Comparison of ENCODE assay signal across 36 mouse cellular contexts in the genomic region with DNA sequence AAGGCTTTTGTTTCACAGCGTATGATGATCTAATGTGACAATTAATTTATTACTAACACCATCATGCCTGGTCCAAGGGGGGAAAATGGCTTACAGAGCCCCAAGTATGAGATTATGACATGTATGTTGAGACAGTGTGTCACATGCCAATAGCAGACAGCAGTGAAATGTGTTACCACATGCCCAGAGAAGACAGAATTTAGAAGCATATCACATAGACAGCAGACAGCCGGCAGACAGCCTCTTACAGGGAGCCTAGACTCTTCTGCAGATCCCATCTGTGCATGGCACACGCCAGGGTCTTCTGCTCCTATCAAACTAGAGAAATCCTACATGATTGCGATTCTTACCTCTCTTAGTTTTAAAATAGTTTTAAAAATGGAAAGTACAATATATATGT. TPM values are rescaled to one million over a fixed set of nuclear protein-coding genes. Genes with fewer than 3 reads are reported as not detected.
A peak's percentile ranks its signal among the peaks of the same experiment; 100 is the strongest.
DNase-seq lines count a peak whose midpoint lies in the region; ATAC-seq and TF ChIP-seq lines count a peak whose summit lies in the region.
"Had no signal": no experiment of that assay in that cellular context is flagged by ENCODE, and none has a peak within 500 bp of the region (broad histone marks: within the 10 kb centered on the region; RNA-seq: fewer than 3 reads in every experiment).

No protein-coding gene starts in this region.

- H3K27me3 ChIP-seq in forebrain, embryonic 14.5 days (replicated peaks; ENCODE audit: control insufficient read depth, insufficient read depth, low read length), result no peaks in the 10 kb centered on the region
- H3K27me3 ChIP-seq in forebrain, embryonic 10.5 days (ENCODE audit: poor library complexity, severe bottlenecking), result no peaks in the 10 kb centered on the region
- H3K27me3 ChIP-seq in forebrain, postnatal 0 days (ENCODE audit: insufficient read depth, low read length), result no peaks in the 10 kb centered on the region
- H3K27me3 ChIP-seq: CH12.LX; embryonic facial prominence, embryonic 13.5 days; hindbrain, embryonic 12.5 days; hindbrain, embryonic 15.5 days; intestine, embryonic 15.5 days; Patski had no signal

- no peak for TF ChIP-seq CTCF in forebrain, postnatal 0 days (IDR thresholded peaks at IDR 0.05; ENCODE audit: low read depth)

- DNase-seq in forebrain, embryonic 14.5 days (ENCODE audit: low spot score), result peak; percentile 44
- DNase-seq in forebrain, embryonic 10.5 days (ENCODE audit: extremely low spot score, low spot score), result no peak
- peak; percentile 8 for DNase-seq in right cerebral cortex, postnatal 4 days
- no peak for DNase-seq in right cerebral cortex, postnatal 25 days
- DNase-seq in forebrain, postnatal 0 days, result peak; percentile 75
- DNase-seq in urinary bladder, postnatal 14 days (ENCODE audit: low spot score), result no peak
- DNase-seq: adrenal gland, postnatal 10 days; adrenal gland, postnatal 36 days; B cell, adult 2 months; cerebellum, adult 11-12 months; cerebellum, adult 8-10 months; cerebellum, postnatal 10 days; cerebellum, postnatal 36 days; embryo, embryonic 11 days; gastrocnemius, adult 2 months; gastrocnemius, postnatal 14 days; heart, adult 11 months; kidney, adult 11 months; kidney, adult 8-10 months had no signal

- H3K4me1 ChIP-seq in forebrain, embryonic 14.5 days (ENCODE audit: control insufficient read depth, insufficient read depth, low read length), result no peaks in the 10 kb centered on the region
- H3K4me1 ChIP-seq in forebrain, embryonic 10.5 days, result no peaks in the 10 kb centered on the region
- no peaks in the 10 kb centered on the region for H3K4me1 ChIP-seq in forebrain, postnatal 0 days (ENCODE audit: insufficient read depth)
- H3K4me1 ChIP-seq: embryonic facial prominence, embryonic 10.5 days; embryonic facial prominence, embryonic 13.5 days; hindbrain, embryonic 12.5 days; hindbrain, embryonic 15.5 days; intestine, embryonic 15.5 days had no signal

- no peaks in the 10 kb centered on the region for H3K9me3 ChIP-seq in forebrain, embryonic 14.5 days (replicated peaks; ENCODE audit: control insufficient read depth, low read length)
- no peaks in the 10 kb centered on the region for H3K9me3 ChIP-seq in forebrain, embryonic 10.5 days
- H3K9me3 ChIP-seq in forebrain, postnatal 0 days (ENCODE audit: low read length), result no peaks in the 10 kb centered on the region
- H3K9me3 ChIP-seq: embryonic facial prominence, embryonic 10.5 days; embryonic facial prominence, embryonic 13.5 days; G1E; hindbrain, embryonic 15.5 days; intestine, embryonic 15.5 days had no signal

- H3K4me2 ChIP-seq in forebrain, embryonic 14.5 days (ENCODE audit: low read length), result no peak overlapping the region
- no peak overlapping the region for H3K4me2 ChIP-seq in forebrain, postnatal 0 days (ENCODE audit: low read depth)
- H3K4me2 ChIP-seq: embryonic facial prominence, embryonic 13.5 days; heart, embryonic 11.5 days; hindbrain, embryonic 12.5 days; hindbrain, embryonic 15.5 days; intestine, embryonic 15.5 days had no signal

- peak; percentile 78 for ATAC-seq in forebrain, embryonic 14.5 days
- peak; percentile 99 for ATAC-seq in forebrain, postnatal 0 days
- ATAC-seq: intestine, embryonic 15.5 days; Patski had no signal

- 87% methylated on average over 4 of the region's 4 CpGs for WGBS in forebrain, embryonic 14.5 days
- WGBS in forebrain, embryonic 10.5 days, result 92% methylated on average over 4 of the region's 4 CpGs
- WGBS in forebrain, postnatal 0 days, result 59% methylated on average over 4 of the region's 4 CpGs

- no peak overlapping the region for H3K27ac ChIP-seq in forebrain, embryonic 14.5 days (ENCODE audit: low read depth, low read length)
- no peak overlapping the region for H3K27ac ChIP-seq in forebrain, embryonic 10.5 days
- peak overlapping the region; percentile 54; the same call in 1 of the 2 replicates for H3K27ac ChIP-seq in forebrain, postnatal 0 days (ENCODE audit: low read depth, low read length)
- H3K27ac ChIP-seq: embryonic facial prominence, embryonic 10.5 days; embryonic facial prominence, embryonic 13.5 days; gastrocnemius, adult 2 months; hindbrain, embryonic 12.5 days; hindbrain, embryonic 15.5 days; intestine, embryonic 15.5 days had no signal

- no peak overlapping the region for H3K4me3 ChIP-seq in forebrain, embryonic 14.5 days (ENCODE audit: low read depth, low read length)
- no peak overlapping the region for H3K4me3 ChIP-seq in forebrain, embryonic 10.5 days
- no peak overlapping the region for H3K4me3 ChIP-seq in forebrain, postnatal 0 days (ENCODE audit: low read depth, low read length)
- H3K4me3 ChIP-seq: embryonic facial prominence, embryonic 10.5 days; embryonic facial prominence, embryonic 13.5 days; gastrocnemius, adult 2 months; hindbrain, embryonic 12.5 days; hindbrain, embryonic 15.5 days; intestine, embryonic 15.5 days had no signal

- no peaks in the 10 kb centered on the region for H3K36me3 ChIP-seq in forebrain, embryonic 14.5 days (ENCODE audit: control insufficient read depth, insufficient read depth, low read length)
- H3K36me3 ChIP-seq in forebrain, embryonic 10.5 days (replicated peaks), result no peaks in the 10 kb centered on the region
- H3K36me3 ChIP-seq in forebrain, postnatal 0 days (ENCODE audit: insufficient read depth), result no peaks in the 10 kb centered on the region
- H3K36me3 ChIP-seq: embryonic facial prominence, embryonic 10.5 days; embryonic facial prominence, embryonic 13.5 days; G1E; hindbrain, embryonic 12.5 days; hindbrain, embryonic 15.5 days; intestine, embryonic 15.5 days had no signal

- no peak overlapping the region for H3K9ac ChIP-seq in forebrain, embryonic 14.5 days (ENCODE audit: low read length)
- H3K9ac ChIP-seq in forebrain, postnatal 0 days, result no peak overlapping the region
- H3K9ac ChIP-seq: embryonic facial prominence, embryonic 13.5 days; hindbrain, embryonic 12.5 days; hindbrain, embryonic 15.5 days; intestine, embryonic 15.5 days had no signal

RNA-seq across cellular contexts. Expression of gene Grxcr1, which starts 40.2 kb away (rescaled TPM):
- polyA plus RNA-seq in forebrain, embryonic 14.5 days (2014; fragmentation: Nextera tagmentation; extraction: Ambion mirVana), result not detected in 2 replicates
- polyA plus RNA-seq in forebrain, embryonic 10.5 days (2016; fragmentation: Nextera tagmentation; extraction: Ambion mirVana), result not detected in 2 replicates
- not detected in 2 replicates for total RNA-seq in forebrain, postnatal 0 days (2014; rRNA removed)
- not detected in 2 replicates for polyA plus RNA-seq in forebrain, postnatal 0 days (2015; fragmentation: Nextera tagmentation; extraction: Ambion mirVana)
- total RNA-seq: adrenal gland, adult 18-20 months; adrenal gland, postnatal 10 days; adrenal gland, postnatal 36 days; CH12.LX; G1E; gastrocnemius, adult 2 months; gastrocnemius, postnatal 14 days; gastrocnemius, postnatal 4 days; heart, adult 8-10 months; heart, postnatal 25 days; hematopoietic stem cell, adult 5-6 weeks had no signal
- polyA plus RNA-seq: cortical plate, adult 2 months; embryonic facial prominence, embryonic 13.5 days; G1E; heart, embryonic 11.5 days; heart, embryonic 14.5 days; heart, postnatal 0 days; intestine, embryonic 15.5 days; Patski had no signal

Comparison
In these comparisons a context has a peak if more than half of its experiments do, and no peak if none do; other contexts are left out.
1. DNase-seq: peak in forebrain, embryonic 14.5 days (single experiment), right cerebral cortex, postnatal 4 days (single experiment) and forebrain, postnatal 0 days (single experiment); none in forebrain, embryonic 10.5 days (single experiment), right cerebral cortex, postnatal 25 days (single experiment) and urinary bladder, postnatal 14 days (single experiment).